Mouse (Mus musculus) hindbrain, embryonic 10.5 days (tissue): ENCODE measurements around the gene Osbpl10. TPM values are rescaled to one million over a fixed set of nuclear protein-coding genes. Genes with fewer than 3 reads are reported as not detected.

Experiments used
- DNase-seq: peaks from one replicate; pipeline ENCODE4 v3.0.0-alpha.2; 2017; ENCODE audit warnings: low spot score
- H3K27ac ChIP-seq: fragments of 300-500 bp; sonication (generic); 2 replicates; pipeline ENCODE4 v1.5.1; 2016; ENCODE audit warnings: mild to moderate bottlenecking, moderate library complexity
- H3K27me3 ChIP-seq: fragments of 300-500 bp; sonication (generic); 2 replicates; pipeline ENCODE4 v1.6.1; 2016; ENCODE audit warnings: mild to moderate bottlenecking; ENCODE audit not compliant: poor library complexity, insufficient read depth, severe bottlenecking
- H3K36me3 ChIP-seq: fragments of 300-500 bp; sonication (generic); 2 replicates; pipeline ENCODE4 v1.6.1; 2016; ENCODE audit warnings: mild to moderate bottlenecking, moderate library complexity
- H3K4me1 ChIP-seq: fragments of 300-500 bp; sonication (generic); replicated peaks from 2 replicates; pipeline ENCODE4 v1.6.1; 2016; ENCODE audit warnings: mild to moderate bottlenecking
- H3K4me3 ChIP-seq: fragments of 300-500 bp; sonication (generic); 2 replicates; pipeline ENCODE4 v1.5.1; 2016; ENCODE audit warnings: mild to moderate bottlenecking, moderate library complexity
- H3K9me3 ChIP-seq: fragments of 300-500 bp; sonication (generic); 2 replicates; pipeline ENCODE4 v1.6.1; 2016; ENCODE audit warnings: mild to moderate bottlenecking, moderate library complexity
- WGBS: fragments of 180-500 bp; shearing (Covaris S2); methylation state at CpG from one replicate; pipeline ENCODE4 v1.1.7; 2016; 5-methylcytosine and 5-hydroxymethylcytosine counted together
- polyA plus RNA-seq: library from polyadenylated mRNA; unstranded; fragments of >200 nt; fragmentation: Nextera tagmentation; extraction: Ambion mirVana; gene quantifications from 2 replicates; pipeline ENCODE4 v1.2.1, GENCODE M21; 2016

Gene Osbpl10
- polyA plus RNA-seq, 1 experiment from 2014 or later, result 1.6 TPM

DNA sequence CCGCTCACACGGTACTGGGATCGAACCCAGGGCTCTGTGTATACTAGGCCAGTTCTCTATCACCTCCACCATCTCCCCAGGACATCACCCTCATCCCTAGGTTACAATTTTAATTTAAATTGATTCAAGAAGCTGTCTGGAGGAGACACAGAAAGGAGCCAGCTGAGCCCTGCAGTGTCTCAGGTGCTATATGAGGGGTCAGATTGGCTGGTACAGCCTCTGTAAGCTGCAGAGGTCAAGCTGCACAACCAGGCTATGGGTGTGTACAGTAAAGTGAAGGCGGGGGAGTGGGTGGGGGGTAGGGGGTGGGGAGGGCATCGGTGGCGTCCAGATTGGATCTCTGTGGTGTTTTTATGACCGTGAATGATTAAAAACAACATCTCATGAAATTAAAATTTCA, 186.0 kb downstream of the Osbpl10 start:
- Histone ChIP-seq H3K27ac (0 out of 2 replicates have a peak overlapping the region, but pooled peaks have one; percentile 2), H3K9me3 (no peaks in the 10 kb centered on the region), H3K4me1 (0 out of 2 replicates have a peak, but pooled peaks cover 16% of the 10 kb centered on the region), H3K4me3 (no peak overlapping the region), H3K36me3 (no peaks in the 10 kb centered on the region), H3K27me3 (no peaks in the 10 kb centered on the region)
- DNase-seq, result no peak
- 84% methylated on average over 7 of the region's 7 CpGs for WGBS

DNA sequence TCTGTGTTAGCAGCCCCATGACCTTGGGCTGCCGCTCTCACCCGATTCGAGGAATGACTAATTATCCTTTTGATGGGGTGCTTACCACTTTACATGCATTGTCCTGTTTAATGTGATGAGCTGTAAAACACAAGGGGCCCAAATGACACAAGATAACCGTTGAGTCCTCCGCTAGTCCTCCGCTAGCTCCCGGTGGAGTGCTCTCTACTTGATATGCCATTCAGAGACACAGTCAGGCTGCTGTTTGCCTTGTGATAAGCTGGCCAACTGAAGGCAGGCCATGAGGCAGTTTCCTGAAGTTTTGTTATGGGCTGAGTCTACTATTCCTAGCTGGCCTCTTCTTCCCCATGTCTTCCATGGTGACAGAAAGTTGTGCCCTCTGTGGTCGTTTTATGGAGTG, 187.6 kb downstream of the Osbpl10 start:
- Histone ChIP-seq H3K27ac (no peak overlapping the region; the same call in 1 of the 2 replicates), H3K4me1 (0 out of 2 replicates have a peak, but pooled peaks cover 11% of the 10 kb centered on the region), H3K9me3 (no peaks in the 10 kb centered on the region), H3K27me3 (no peaks in the 10 kb centered on the region), H3K36me3 (no peaks in the 10 kb centered on the region), H3K4me3 (no peak overlapping the region)
- WGBS, result 71% methylated on average over 8 of the region's 8 CpGs
- no peak for DNase-seq

DNA sequence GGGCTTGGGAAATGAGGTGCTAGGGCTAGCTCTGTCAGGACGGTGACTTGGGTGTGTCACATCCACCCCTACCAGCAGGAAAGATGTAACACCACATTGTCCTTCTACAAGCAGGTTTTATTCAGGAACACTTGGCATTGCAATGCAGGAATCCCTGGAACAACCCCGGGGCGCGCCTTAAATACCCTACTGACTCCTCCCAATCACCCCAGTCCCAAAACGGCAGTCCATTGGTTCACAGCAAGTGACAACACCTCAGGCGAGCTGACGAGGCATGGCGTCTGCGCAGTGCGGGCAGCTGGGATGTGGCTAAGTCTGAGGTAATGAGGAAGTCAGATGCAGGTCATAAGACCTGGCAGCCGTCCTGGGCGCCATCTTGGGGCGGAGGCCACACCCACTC, 191.2 kb downstream of the Osbpl10 start:
- no peaks in the 10 kb centered on the region for H3K27me3 ChIP-seq
- DNase-seq, result no peak
- H3K36me3 ChIP-seq, result no peaks in the 10 kb centered on the region
- H3K4me1 ChIP-seq, result 0 out of 2 replicates have a peak, but pooled peaks cover 11% of the 10 kb centered on the region
- H3K4me3 ChIP-seq, result no peak overlapping the region
- 93% methylated on average over 13 of the region's 13 CpGs for WGBS
- no peak overlapping the region for H3K27ac ChIP-seq
- no peaks in the 10 kb centered on the region for H3K9me3 ChIP-seq

DNA sequence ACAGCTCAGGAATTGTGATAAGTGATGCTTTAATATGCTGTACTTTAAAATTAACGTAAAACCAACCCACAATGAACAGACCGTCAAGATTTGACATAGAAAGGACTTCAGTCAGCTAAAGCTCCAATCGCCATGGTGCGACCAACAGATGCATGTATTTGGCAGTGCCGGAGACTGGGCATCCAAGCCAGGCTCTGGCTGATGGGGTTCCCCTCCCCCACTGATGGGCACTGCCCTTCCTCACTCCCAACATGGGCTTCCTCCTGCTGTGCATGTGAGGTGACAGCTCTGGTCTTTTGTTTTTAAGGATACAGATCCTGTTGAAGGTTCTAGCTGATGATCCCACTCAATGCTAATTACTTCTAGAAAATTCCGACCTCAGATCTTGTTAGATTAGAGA, 193.7 kb downstream of the Osbpl10 start:
- no peaks in the 10 kb centered on the region for H3K36me3 ChIP-seq
- H3K27me3 ChIP-seq, result no peaks in the 10 kb centered on the region
- WGBS, result 90% methylated on average over 6 of the region's 6 CpGs
- no peak for DNase-seq
- no peaks in the 10 kb centered on the region for H3K9me3 ChIP-seq
- no peak overlapping the region for H3K4me3 ChIP-seq
- 0 out of 2 replicates have a peak, but pooled peaks cover 4% of the 10 kb centered on the region for H3K4me1 ChIP-seq
- H3K27ac ChIP-seq, result no peak overlapping the region

DNA sequence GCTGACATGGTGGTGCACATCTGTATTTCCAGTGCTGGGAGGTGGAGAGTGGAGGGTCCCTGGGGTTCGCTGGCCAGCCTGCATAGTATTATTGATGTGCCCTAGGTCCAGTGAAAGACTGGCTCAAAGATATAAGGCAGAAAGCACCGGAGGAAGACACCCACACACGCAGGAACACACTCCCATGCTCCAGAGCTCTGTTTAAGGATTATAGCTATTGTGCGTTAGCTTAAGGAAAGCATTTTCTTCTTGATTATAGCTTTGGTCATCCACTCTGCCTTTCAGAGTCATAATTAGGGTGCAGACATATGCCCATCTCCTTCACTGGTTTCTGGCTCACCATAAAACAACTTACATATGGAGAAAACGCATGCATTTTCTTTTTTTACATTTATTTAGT, 200.8 kb downstream of the Osbpl10 start:
- Histone ChIP-seq H3K27ac (no peak overlapping the region), H3K4me1 (no peaks in the 10 kb centered on the region), H3K36me3 (no peaks in the 10 kb centered on the region), H3K4me3 (no peak overlapping the region), H3K9me3 (no peaks in the 10 kb centered on the region), H3K27me3 (no peaks in the 10 kb centered on the region)
- DNase-seq, result no peak
- WGBS, result 91% methylated on average over 5 of the region's 5 CpGs

DNA sequence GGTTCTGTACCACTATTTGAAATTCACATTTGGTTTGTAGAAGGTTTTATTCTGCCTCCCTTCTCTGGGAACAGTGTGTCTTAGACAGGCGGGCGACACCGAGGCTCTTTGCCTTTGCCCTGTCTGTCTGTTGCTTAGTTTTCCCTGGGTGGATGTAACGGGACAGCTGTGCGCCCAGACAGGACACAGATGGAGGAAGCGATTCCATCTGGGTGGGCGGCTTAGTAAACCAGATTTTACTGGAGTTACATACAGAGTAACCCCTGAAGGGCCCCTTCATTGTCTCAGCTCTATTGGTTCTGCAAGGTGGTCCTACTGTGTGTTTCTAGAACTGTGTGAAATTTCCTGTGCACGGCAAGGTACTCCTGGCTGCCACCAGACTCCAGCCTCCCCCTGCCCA, 201.6 kb downstream of the Osbpl10 start:
- Histone ChIP-seq H3K27me3 (no peaks in the 10 kb centered on the region), H3K4me3 (no peak overlapping the region), H3K4me1 (no peaks in the 10 kb centered on the region), H3K27ac (no peak overlapping the region), H3K36me3 (no peaks in the 10 kb centered on the region), H3K9me3 (no peaks in the 10 kb centered on the region)
- 79% methylated on average over 8 of the region's 8 CpGs for WGBS
- no peak for DNase-seq

DNA sequence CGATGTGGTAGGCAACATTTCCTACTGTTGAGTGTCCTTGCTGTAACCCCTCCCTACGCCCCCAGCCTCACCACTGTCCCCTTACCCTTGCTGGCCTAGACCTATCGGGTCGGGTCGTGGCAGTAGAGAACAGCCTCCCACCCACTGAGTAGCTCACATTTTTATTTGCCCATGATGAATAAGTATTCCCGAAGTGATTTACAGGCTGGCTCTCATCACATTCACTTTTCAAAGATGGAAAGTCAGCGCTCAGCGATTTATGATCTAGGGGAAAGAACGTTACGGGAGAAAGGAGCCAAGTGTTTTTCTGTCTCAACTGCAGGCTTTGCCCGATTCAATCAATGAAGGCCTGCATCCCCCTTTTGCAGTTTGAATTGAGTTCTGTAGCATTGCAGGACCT, 208.0 kb downstream of the Osbpl10 start:
- Histone ChIP-seq H3K27ac (no peak overlapping the region), H3K4me3 (no peak overlapping the region), H3K9me3 (no peaks in the 10 kb centered on the region), H3K27me3 (no peaks in the 10 kb centered on the region), H3K36me3 (no peaks in the 10 kb centered on the region), H3K4me1 (no peaks in the 10 kb centered on the region)
- 84% methylated on average over 11 of the region's 11 CpGs for WGBS
- DNase-seq, result no peak

DNA sequence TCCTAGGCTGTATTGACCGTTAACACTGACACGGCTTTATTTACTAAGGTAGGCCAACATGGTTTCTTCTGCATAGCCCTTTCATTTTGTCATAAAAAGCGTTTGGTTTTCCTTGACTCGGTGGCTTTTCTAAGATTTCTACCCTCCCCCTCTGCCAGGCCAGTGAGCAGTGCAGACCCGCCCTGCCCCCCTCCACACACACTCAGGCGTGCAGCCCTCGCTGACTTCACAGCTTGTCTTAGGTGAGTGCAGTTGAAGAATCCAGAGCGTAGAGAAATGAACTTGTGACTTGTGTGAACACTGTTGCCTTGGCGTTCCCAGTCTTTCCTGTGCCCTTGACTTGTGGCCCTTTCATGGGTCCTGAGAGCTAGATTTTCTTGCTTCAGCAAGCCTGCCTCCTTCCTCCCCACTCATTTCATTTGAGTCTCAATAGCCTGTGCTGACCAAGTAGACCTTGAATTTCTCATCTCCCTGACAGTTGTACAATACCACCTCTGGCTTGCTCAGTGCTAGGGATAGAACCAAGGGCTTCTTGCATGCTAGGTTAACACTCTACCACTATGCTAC, 212.1 kb downstream of the Osbpl10 start:
- 81% methylated on average over 9 of the region's 9 CpGs for whole genome bisulfite sequencing

DNA sequence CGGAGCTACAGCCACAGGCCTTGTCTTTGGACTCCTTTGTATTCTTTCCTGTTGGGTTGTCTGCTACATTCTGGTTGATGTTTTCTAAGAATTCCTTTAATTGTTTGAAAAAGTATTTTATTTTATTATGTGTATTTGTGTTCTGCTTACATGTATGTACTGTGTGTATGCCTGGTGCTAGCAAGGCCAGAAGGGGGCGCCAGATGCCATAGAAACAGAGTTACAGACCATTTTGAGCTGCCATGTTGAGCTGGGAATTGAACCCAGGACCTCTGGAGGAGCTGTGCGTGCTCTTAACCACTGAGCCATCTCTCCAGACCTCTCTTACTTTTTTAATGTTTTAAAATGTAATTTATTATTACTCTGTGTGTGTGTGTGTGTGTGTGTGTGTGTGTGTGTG, 214.5 kb downstream of the Osbpl10 start:
- Histone ChIP-seq H3K27me3 (no peaks in the 10 kb centered on the region), H3K4me1 (peaks cover 3% of the 10 kb centered on the region; the same call in 1 of the 2 replicates), H3K27ac (no peak overlapping the region), H3K36me3 (no peaks in the 10 kb centered on the region), H3K9me3 (no peaks in the 10 kb centered on the region), H3K4me3 (no peak overlapping the region)
- DNase-seq, result no peak
- 77% methylated on average over 3 of the region's 3 CpGs for WGBS

More for the DNA sequence above, 212.1 kb downstream of the Osbpl10 start:
- no peaks in the 10 kb centered on the region for H3K9me3 ChIP-seq
- no peaks in the 10 kb centered on the region for H3K36me3 ChIP-seq
- no peak overlapping the region for H3K27ac ChIP-seq
- H3K4me3 ChIP-seq, result no peak overlapping the region
- no peaks in the 10 kb centered on the region for H3K27me3 ChIP-seq
- no peaks in the 10 kb centered on the region for H3K4me1 ChIP-seq
- no peak for DNase-seq

DNA sequence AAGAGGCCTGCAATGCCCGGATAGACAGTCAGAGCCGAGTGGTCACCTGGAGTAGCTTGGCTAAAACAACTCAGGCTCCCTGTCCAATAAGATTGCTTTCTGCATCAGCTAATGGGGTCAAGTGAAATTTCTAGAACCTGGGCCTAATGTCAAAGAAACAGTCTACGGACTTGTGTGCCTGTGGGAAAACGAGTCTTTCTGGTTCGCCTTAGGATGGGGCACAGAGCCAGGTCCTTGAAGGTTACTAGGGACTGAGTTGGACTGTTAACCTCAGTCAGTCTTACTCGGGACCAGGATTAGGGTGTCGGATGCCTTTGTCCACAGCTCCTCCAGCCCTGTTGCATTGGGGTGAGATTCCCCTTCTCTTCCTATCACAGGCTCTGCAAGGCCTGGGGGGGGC, 218.7 kb downstream of the Osbpl10 start:
- peaks cover 3% of the 10 kb centered on the region; the same call in 1 of the 2 replicates for H3K4me1 ChIP-seq
- no peak for DNase-seq
- H3K9me3 ChIP-seq, result no peaks in the 10 kb centered on the region
- no peaks in the 10 kb centered on the region for H3K36me3 ChIP-seq
- 80% methylated on average over 7 of the region's 7 CpGs for WGBS
- H3K27me3 ChIP-seq, result no peaks in the 10 kb centered on the region
- H3K4me3 ChIP-seq, result no peak overlapping the region
- H3K27ac ChIP-seq, result no peak overlapping the region

DNA sequence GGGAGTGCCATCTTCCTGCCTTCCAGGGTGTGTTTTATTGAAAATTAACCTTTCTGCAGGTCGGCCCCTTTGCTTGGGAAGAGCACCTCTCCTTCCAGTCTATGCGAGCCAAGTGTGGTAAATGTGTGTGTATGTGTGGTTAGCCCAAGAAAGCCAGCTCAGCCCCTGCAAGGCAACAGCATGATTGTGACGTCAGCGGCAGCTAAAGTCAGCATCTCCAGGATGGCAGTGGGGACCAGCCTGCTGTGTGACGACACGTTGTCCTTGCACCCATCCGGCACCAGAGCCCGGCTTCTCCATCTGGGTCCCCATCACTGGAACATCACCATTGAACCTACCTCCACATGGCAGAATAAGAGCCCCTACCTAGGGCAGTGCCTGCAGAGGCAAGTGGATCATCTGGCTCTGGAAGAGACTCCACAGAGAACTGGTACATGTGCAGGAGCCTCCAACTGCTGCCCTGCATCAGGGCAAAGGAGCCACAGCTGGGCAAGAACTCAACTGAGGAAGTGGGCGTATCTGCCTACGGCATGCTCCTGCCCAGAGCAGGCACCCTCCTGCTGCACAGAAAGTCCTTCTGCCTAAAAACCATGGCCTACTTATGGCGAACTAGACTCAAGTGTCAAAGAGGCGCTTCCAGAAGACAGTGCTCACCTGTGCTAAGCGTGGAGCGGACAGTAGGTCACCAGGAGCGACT, 221.9 kb downstream of the Osbpl10 start:
- no peak overlapping the region for H3K27ac ChIP-seq
- no peak for DNase-seq
- no peak overlapping the region for H3K4me3 ChIP-seq
- H3K27me3 ChIP-seq, result no peaks in the 10 kb centered on the region; the same call in 1 of the 2 replicates
- H3K36me3 ChIP-seq, result no peaks in the 10 kb centered on the region
- 90% methylated on average over 15 of the region's 15 CpGs for WGBS
- peaks cover 4% of the 10 kb centered on the region for H3K4me1 ChIP-seq
- H3K9me3 ChIP-seq, result no peaks in the 10 kb centered on the region

DNA sequence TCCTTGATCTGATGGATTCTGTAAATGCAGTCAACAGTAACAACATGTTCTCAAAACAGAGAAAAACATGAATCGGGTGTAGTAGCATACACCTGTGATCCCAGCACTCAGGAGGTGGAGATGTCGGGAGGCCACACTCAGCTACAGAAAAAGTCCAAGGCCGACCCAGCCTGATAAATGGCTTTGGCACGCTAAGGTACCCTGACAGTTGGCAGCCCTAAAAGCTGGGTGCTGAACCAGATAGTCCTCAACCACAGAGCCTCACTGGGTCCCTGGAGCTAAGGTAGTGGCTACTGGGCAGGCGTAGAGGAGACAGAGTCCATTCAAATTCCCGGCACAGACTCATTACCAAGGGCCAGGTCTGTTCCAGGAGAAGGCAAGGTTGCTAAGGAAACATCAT, 222.9 kb downstream of the Osbpl10 start:
- Histone ChIP-seq H3K27me3 (no peaks in the 10 kb centered on the region; the same call in 1 of the 2 replicates), H3K27ac (no peak overlapping the region), H3K36me3 (no peaks in the 10 kb centered on the region), H3K9me3 (no peaks in the 10 kb centered on the region), H3K4me3 (no peak overlapping the region), H3K4me1 (peaks cover 11% of the 10 kb centered on the region)
- no peak for DNase-seq
- 92% methylated on average over 6 of the region's 6 CpGs for WGBS

DNA sequence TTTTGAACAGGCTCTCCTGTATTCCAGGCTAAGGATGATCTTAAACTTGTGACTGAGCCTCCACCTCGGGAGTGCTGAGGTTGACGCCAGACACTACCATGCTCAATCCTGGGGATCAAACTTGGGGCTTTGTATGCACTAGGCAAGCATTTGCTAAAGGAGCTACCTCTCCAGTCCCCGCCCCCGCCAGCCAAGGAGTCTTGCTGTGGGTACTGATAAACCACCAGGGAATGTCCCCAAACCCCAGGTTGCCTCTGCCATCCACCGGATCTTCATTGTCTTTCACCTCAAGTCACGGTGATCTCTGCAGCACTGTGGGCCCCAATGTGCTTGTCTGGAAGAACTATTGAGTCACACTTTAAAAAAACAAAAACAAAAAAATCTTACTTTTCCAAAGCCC, 224.8 kb downstream of the Osbpl10 start:
- Histone ChIP-seq H3K9me3 (no peaks in the 10 kb centered on the region), H3K4me3 (no peak overlapping the region), H3K27ac (no peak overlapping the region), H3K36me3 (no peaks in the 10 kb centered on the region), H3K27me3 (no peaks in the 10 kb centered on the region; the same call in 1 of the 2 replicates), H3K4me1 (peaks cover 12% of the 10 kb centered on the region)
- 51% methylated on average over 6 of the region's 6 CpGs for WGBS
- DNase-seq, result no peak
